Mouse (Mus musculus): ENCODE data around the gene Med15. TPM values are rescaled to one million over a fixed set of nuclear protein-coding genes. Genes with fewer than 3 reads are reported as not detected.

Gene Med15
- polyA plus RNA-seq, 1 experiment from 2014 or later: 33.3 TPM

DNA sequence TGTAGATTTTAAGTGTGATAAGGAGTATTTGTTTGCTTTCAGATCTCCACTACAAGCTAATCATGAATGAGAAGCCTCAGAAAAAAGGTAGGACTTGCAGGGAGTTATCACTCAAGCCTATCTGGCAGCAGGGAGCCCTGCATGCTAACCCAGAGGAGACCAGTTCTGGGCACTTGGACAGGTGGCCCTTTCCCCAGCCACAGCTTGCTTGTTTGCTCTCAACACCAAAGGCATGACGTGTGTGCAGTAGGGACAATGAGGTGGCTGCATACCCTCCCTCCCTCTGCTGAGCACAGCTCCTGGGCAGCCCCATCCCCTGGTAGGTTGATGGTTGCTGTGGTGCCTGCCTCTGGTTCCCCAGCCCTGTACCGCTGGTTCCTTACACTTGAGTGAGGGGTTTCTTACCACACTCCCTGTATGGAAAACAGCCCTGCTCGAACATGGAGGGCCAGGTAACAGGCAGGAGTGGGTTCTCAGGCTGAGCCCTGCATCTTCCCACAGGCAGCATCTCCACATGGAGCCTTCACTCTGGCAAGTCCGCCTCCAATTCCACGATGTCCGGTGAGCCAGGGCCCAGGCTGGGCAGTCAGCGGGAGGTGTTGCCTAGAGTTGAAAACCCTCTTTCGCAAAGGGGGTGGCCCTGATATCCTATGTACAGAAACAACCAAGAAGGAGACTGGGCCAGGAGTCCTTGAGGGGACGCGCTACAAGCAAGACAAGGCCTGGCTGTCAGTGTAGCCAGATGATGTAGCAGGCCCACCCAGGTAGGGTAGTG is 84.9 kb downstream of the Med15 start:
- Histone ChIP-seq H3K27ac (replicated peaks) (no peak overlapping the region), H3K36me3 (peaks cover 49% of the 10 kb centered on the region), H3K4me2 (no peak overlapping the region), H3K27me3 (replicated peaks) (no peaks in the 10 kb centered on the region), H3K9ac (no peak overlapping the region), H3K4me3 (no peak overlapping the region), H3K4me1 (peaks cover 14% of the 10 kb centered on the region), H3K9me3 (no peaks in the 10 kb centered on the region)
- 87% methylated on average over 10 of the region's 10 CpGs for WGBS
- ATAC-seq (ENCODE audit: extremely low read depth, insufficient number of reproducible peaks, low FRiP score, low TSS enrichment): no peak

DNA sequence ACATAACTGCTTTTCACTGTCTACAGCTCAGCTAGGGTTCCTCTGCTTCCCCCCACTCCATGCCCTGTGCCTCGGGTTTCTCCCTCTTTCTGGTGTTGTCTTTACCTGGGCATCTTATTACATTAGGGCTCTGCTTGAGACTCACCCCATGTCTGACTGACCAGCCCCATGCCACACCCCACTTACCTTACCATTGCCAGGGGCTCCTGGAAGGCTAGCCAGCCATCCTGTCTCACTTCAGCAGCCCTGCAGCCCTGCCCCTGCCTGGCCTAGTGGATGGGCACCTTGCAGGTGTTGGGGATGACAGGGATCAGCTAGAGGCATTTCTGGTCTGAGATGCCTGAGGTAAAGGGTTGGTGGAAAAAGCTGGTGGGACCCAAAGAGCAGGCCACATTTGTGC is 85.5 kb downstream of the Med15 start:
- Histone ChIP-seq H3K4me3 (peak overlapping the region; percentile 63), H3K9me3 (no peaks in the 10 kb centered on the region), H3K27ac (replicated peaks) (no peak overlapping the region), H3K36me3 (peaks cover 49% of the 10 kb centered on the region), H3K27me3 (replicated peaks) (no peaks in the 10 kb centered on the region), H3K4me1 (peaks cover 13% of the 10 kb centered on the region), H3K4me2 (peak overlapping the region; percentile 92), H3K9ac (peak overlapping the region; percentile 81)
- WGBS: 33% methylated on average over 1 of the region's 1 CpGs
- ATAC-seq (ENCODE audit: extremely low read depth, insufficient number of reproducible peaks, low FRiP score, low TSS enrichment): no peak

DNA sequence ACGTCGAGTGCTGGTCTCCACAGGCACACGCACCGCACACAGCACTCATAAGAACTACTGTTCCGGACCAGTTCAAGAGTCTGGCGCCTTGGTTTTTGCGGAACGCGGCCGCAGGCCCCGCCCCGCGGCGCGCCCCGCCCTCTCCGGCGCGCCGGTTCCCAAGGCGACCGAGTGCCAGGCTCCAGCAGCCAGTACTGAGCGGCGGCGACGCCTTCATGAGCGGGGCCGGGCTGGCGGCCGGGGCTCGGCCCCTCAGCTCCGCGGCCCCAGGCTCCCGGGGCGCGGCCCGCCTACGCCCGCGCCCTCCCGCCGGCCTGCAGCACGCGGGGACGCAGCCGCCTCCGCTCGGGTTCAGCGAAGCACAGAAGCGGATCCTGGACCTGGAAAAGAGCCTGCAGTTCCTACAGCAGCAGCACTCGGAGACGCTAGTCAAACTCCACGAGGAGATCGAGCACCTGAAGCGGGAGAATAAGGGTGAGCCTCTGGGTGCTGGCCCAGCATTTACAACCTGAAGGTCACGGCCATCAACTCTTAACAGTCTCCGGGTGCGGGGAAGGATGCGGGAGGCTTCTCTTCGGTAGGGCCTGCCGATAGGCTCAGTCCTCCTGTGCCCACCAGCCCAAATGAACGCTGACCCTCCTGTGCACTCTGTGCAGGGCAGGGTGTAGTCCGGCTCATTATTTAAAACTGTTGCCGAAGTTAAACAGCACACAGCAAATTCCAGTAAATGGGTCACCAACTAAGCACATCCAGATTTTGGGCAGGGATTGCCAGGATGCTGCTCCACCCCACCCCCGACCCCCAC is 86.2 kb downstream of the Med15 start, which contains the start of gene Ccdc74a:
Ccdc74a (plus strand) TSS at position 161 of the 805 bp plus-strand sequence.
- no peaks in the 10 kb centered on the region for H3K9me3 ChIP-seq
- H3K9ac ChIP-seq: peak within 1 kb of the TSS; percentile 81
- H3K4me2 ChIP-seq: peak within 1 kb of the TSS; percentile 92
- peaks cover 47% of the 10 kb centered on the region for H3K36me3 ChIP-seq
- H3K27ac ChIP-seq (replicated peaks): 0 out of 2 replicates have a peak within 1 kb of the TSS, but pooled peaks have one; percentile 41
- peaks cover 13% of the 10 kb centered on the region for H3K4me1 ChIP-seq
- no peaks in the 10 kb centered on the region for H3K27me3 ChIP-seq (replicated peaks)
- WGBS: 3% methylated on average over 63 of the region's 65 CpGs
- H3K4me3 ChIP-seq: peak within 1 kb of the TSS; percentile 63
- ATAC-seq (ENCODE audit: extremely low read depth, insufficient number of reproducible peaks, low FRiP score, low TSS enrichment): peak; percentile 91

DNA sequence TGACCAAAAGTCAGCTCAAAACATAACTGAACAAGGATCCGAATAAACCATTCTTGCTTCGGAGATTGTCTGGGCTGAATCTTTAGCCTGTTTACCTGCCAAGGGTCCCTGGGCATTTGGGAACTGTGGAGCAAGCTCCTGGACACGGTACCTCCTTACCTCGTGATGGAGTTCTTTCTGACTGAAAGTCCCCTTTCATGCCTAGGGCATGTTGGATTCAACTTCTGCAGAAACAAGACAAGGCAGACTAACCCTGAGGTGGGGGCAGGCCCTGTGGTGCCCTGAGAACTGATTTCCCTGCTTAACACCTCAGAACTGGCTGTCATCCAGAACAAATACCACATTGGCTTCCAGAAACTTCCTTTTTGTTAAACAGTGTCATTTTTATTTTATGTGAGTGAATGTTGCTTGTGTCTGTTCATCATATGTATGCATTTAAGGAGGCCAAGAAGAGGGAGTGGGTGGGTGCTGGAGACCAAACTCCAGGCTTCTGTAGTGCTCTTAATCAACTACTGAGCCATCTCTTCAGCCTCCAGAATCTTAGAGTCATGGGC is 89.2 kb downstream of the Med15 start:
- no peak overlapping the region for H3K27ac ChIP-seq (replicated peaks)
- no peak overlapping the region for H3K4me2 ChIP-seq
- peaks cover 13% of the 10 kb centered on the region for H3K4me1 ChIP-seq
- no peaks in the 10 kb centered on the region for H3K27me3 ChIP-seq (replicated peaks)
- no peak overlapping the region for H3K9ac ChIP-seq
- peaks cover 54% of the 10 kb centered on the region for H3K36me3 ChIP-seq
- ATAC-seq (ENCODE audit: extremely low read depth, insufficient number of reproducible peaks, low FRiP score, low TSS enrichment): no peak
- H3K4me3 ChIP-seq: no peak overlapping the region
- no peaks in the 10 kb centered on the region for H3K9me3 ChIP-seq
- 89% methylated on average over 4 of the region's 4 CpGs for WGBS

DNA sequence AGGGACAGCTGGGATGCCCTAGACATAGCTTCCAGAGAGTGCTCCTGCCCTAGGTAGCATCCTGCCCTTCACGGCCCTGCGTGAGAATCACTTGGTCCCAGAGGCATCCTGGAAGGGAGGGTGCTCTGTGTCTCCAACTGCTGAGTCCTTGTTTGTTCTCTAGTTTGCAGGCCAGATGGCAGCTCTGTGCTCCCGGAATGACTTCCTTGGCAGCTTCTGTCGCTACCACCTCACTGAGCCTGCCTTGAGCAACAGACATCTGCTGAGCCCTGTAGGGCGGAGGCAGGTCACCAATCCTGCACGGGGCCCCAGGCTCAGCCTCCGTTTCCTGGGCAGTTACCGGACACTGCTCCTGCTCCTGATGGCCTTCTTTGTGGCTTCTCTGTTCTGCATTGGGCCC is 90.4 kb downstream of the Med15 start:
- Histone ChIP-seq H3K9me3 (no peaks in the 10 kb centered on the region), H3K36me3 (peaks cover 64% of the 10 kb centered on the region), H3K27me3 (replicated peaks) (no peaks in the 10 kb centered on the region), H3K4me3 (no peak overlapping the region), H3K9ac (no peak overlapping the region), H3K4me1 (peaks cover 22% of the 10 kb centered on the region), H3K4me2 (no peak overlapping the region), H3K27ac (replicated peaks) (no peak overlapping the region)
- ATAC-seq (ENCODE audit: extremely low read depth, insufficient number of reproducible peaks, low FRiP score, low TSS enrichment): no peak
- WGBS: 88% methylated on average over 8 of the region's 8 CpGs

DNA sequence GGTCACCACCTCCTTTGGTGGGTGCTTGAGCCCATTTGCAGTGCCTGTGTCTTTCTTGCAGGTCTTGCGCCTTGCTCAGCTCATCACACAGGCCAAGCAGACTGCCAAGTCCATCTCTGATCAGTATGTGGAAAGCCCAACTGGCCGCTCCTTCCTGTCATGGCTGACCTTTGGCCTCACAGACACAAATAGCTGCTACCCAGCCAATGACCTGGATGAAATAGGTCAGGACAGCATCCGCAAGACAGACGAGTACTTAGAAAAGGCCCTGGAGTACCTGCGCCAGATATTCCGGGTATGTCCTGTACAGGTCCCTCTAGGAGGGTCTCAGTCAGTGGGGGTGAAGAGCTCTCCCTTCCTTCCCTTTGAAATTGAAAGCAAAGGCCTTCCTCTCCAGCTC is 91.4 kb downstream of the Med15 start:
- H3K9me3 ChIP-seq: no peaks in the 10 kb centered on the region
- ATAC-seq (ENCODE audit: extremely low read depth, insufficient number of reproducible peaks, low FRiP score, low TSS enrichment): no peak
- WGBS: 79% methylated on average over 6 of the region's 6 CpGs
- no peak overlapping the region for H3K27ac ChIP-seq (replicated peaks)
- H3K4me2 ChIP-seq: no peak overlapping the region
- peaks cover 25% of the 10 kb centered on the region for H3K4me1 ChIP-seq
- no peak overlapping the region for H3K4me3 ChIP-seq
- no peaks in the 10 kb centered on the region for H3K27me3 ChIP-seq (replicated peaks)
- peaks cover 65% of the 10 kb centered on the region for H3K36me3 ChIP-seq
- no peak overlapping the region for H3K9ac ChIP-seq

DNA sequence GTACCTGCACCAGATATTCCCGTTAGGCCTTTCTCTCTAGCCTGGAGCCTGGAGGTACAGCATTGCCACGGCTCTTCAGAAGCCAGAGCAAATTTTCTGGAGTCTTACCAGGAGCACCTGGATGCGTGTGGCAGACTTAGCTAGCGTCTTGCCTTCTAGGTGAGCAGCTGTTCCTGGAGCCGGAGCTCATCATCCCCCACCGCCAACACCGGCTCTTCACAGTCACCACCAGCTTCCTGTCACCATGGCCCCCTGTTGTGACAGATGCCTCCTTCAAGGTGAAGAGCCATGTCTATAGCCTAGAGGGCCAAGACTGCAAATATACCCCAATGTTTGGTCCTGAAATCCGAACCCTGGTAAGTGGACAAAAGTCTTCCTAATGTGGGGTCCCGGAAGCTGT is 92.0 kb downstream of the Med15 start:
- no peak overlapping the region for H3K4me3 ChIP-seq
- H3K4me2 ChIP-seq: no peak overlapping the region
- H3K9ac ChIP-seq: no peak overlapping the region
- H3K27me3 ChIP-seq (replicated peaks): no peaks in the 10 kb centered on the region
- peaks cover 70% of the 10 kb centered on the region for H3K36me3 ChIP-seq
- ATAC-seq (ENCODE audit: extremely low read depth, insufficient number of reproducible peaks, low FRiP score, low TSS enrichment): no peak
- H3K9me3 ChIP-seq: no peaks in the 10 kb centered on the region
- WGBS: 93% methylated on average over 9 of the region's 9 CpGs
- no peak overlapping the region for H3K27ac ChIP-seq (replicated peaks)
- peaks cover 27% of the 10 kb centered on the region for H3K4me1 ChIP-seq

DNA sequence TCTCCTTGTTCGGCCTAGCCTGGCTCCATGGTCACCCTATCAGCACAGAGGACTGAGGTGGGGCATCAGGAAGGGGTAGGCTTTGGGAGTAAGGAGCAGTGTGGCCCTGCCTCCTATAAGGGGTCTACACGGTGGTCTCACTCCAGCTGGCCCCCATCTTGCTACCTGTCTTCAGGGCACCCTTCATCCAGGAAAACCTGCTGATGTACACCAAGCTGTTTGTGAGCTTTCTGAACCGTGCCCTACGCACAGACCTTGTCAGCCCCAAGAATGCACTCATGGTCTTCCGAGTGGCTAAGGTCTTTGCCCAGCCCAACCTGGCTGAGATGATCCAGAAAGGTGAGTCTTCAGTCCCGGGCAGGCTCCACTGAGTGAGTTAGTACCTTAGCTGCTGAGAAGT is 92.7 kb downstream of the Med15 start:
- 91% methylated on average over 6 of the region's 6 CpGs for WGBS
- Histone ChIP-seq H3K36me3 (peaks cover 75% of the 10 kb centered on the region), H3K4me1 (peaks cover 31% of the 10 kb centered on the region), H3K27me3 (replicated peaks) (no peaks in the 10 kb centered on the region), H3K9ac (no peak overlapping the region), H3K4me3 (no peak overlapping the region), H3K4me2 (no peak overlapping the region), H3K9me3 (no peaks in the 10 kb centered on the region), H3K27ac (replicated peaks) (no peak overlapping the region)
- ATAC-seq (ENCODE audit: extremely low read depth, insufficient number of reproducible peaks, low FRiP score, low TSS enrichment): no peak

DNA sequence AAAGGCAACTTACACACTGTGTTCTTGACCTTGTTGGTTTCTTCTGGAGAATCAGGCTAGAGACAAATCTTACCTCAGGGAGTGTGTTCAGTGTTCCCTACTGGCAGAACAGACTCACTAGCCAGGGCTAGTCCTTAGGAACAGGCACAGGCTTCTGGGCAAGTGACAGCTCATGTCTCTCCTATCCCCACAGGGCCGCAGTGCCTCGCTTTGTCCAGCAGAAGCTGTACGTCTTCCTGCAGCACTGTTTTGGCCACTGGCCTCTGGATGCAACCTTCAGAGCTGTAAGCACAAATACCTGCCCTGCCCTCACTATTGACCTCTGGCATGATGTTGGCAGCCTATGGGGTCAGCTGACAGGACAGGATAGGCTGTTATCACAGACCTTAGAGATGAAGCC is 93.6 kb downstream of the Med15 start:
- H3K27ac ChIP-seq (replicated peaks): no peak overlapping the region
- H3K4me3 ChIP-seq: no peak overlapping the region
- H3K4me2 ChIP-seq: no peak overlapping the region
- H3K4me1 ChIP-seq: peaks cover 31% of the 10 kb centered on the region
- 89% methylated on average over 3 of the region's 3 CpGs for WGBS
- H3K27me3 ChIP-seq (replicated peaks): no peaks in the 10 kb centered on the region
- no peaks in the 10 kb centered on the region for H3K9me3 ChIP-seq
- H3K9ac ChIP-seq: no peak overlapping the region
- H3K36me3 ChIP-seq: peaks cover 78% of the 10 kb centered on the region
- no peak for ATAC-seq (ENCODE audit: extremely low read depth, insufficient number of reproducible peaks, low FRiP score, low TSS enrichment)

DNA sequence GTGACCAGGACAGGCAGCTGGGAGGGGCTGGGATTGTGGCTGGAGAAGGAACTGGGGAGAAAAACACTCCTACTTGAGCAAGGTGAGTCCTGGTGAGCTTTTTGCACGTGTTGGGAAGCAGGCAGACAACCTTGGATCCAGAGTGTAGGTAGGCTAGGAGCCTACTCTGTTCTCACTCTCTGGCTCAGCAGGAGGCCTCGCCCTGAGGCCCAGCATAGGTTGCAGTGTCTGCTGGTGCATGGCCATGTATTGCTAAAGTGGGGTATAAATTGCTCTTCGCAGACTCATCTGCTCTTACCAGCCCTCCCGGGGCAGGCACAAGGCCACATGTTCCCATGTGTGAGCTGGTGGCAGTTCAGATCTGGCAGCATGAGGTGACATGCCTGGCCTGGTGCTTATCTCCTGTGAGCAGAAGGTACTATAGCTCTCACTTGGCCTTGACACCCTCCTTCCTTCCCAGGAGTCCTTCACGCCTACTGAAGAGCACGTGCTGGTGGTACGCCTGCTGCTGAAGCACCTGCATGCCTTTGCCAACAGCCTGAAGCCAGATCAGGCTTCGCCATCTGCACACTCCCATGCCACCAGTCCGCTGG is 94.6 kb downstream of the Med15 start:
- H3K27ac ChIP-seq (replicated peaks): no peak overlapping the region; the same call in 1 of the 2 replicates
- ATAC-seq (ENCODE audit: extremely low read depth, insufficient number of reproducible peaks, low FRiP score, low TSS enrichment): no peak
- H3K9me3 ChIP-seq: no peaks in the 10 kb centered on the region

DNA sequence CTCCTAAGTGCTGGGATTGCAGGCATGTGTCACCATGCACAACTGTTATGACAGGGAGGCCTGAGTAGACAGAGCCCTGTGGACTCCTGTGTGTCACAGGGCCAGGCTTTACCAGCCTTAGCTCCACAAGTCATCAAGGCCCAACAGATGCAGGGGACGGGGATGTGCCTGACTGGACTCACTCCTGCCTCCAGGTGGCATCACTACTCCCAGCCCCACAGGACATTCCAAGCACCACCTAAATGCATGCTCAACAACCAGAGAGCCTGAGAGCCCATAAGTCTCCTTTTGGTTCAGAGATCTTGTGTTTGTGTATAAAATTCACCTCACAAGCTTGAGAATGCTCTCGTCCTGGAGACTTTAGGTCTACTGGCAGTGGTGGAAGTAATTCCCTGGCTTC is 95.1 kb downstream of the Med15 start:
- H3K9ac ChIP-seq: no peak overlapping the region
- H3K27me3 ChIP-seq (replicated peaks): no peaks in the 10 kb centered on the region
- 77% methylated on average over 2 of the region's 2 CpGs for WGBS
- peaks cover 78% of the 10 kb centered on the region for H3K36me3 ChIP-seq
- H3K9me3 ChIP-seq: no peaks in the 10 kb centered on the region
- peaks cover 31% of the 10 kb centered on the region for H3K4me1 ChIP-seq
- H3K4me2 ChIP-seq: no peak overlapping the region
- H3K4me3 ChIP-seq: no peak overlapping the region
- ATAC-seq (ENCODE audit: extremely low read depth, insufficient number of reproducible peaks, low FRiP score, low TSS enrichment): no peak
- H3K27ac ChIP-seq (replicated peaks): no peak overlapping the region

More for the DNA sequence above, 94.6 kb downstream of the Med15 start:
- WGBS: 80% methylated on average over 9 of the region's 9 CpGs
- Histone ChIP-seq H3K9ac (no peak overlapping the region), H3K36me3 (peaks cover 78% of the 10 kb centered on the region), H3K27me3 (replicated peaks) (no peaks in the 10 kb centered on the region), H3K4me2 (no peak overlapping the region), H3K4me3 (no peak overlapping the region), H3K4me1 (peaks cover 31% of the 10 kb centered on the region)

Measured in heart, embryonic 13.5 days (tissue).